Mouse (Mus musculus): ENCODE results near the gene Efr3b.

Gene Efr3b

GRCm38 (mm10) chr12:4037511-4037910 lies 1.2 kb downstream of the Efr3b start:
- DNase-seq (ENCODE audit: low read depth, low spot score): no peak

GRCm38 (mm10) chr12:4036157-4036556 lies 2.6 kb downstream of the Efr3b start:
- no peak for DNase-seq (ENCODE audit: low read depth, low spot score)

- DNase-seq (ENCODE audit: low read depth, low spot score): no peak
Measured at GRCm38 (mm10) chr12:4029064-4029463, 9.7 kb downstream of the Efr3b start.

GRCm38 (mm10) chr12:4028516-4028915 lies 10.2 kb downstream of the Efr3b start:
- DNase-seq (ENCODE audit: low read depth, low spot score): no peak

- DNase-seq (ENCODE audit: low read depth, low spot score): no peak
Measured at GRCm38 (mm10) chr12:4024356-4024755, 14.4 kb downstream of the Efr3b start.

GRCm38 (mm10) chr12:4023501-4023900 lies 15.2 kb downstream of the Efr3b start:
- DNase-seq (ENCODE audit: low read depth, low spot score): peak; percentile 7

GRCm38 (mm10) chr12:4022845-4023244 lies 15.9 kb downstream of the Efr3b start:
- no peak for DNase-seq (ENCODE audit: low read depth, low spot score)

GRCm38 (mm10) chr12:4020505-4020904 lies 18.2 kb downstream of the Efr3b start:
- no peak for DNase-seq (ENCODE audit: low read depth, low spot score)

GRCm38 (mm10) chr12:4016321-4016720 lies 22.4 kb downstream of the Efr3b start:
- no peak for DNase-seq (ENCODE audit: low read depth, low spot score)

- DNase-seq (ENCODE audit: low read depth, low spot score): no peak
Measured at GRCm38 (mm10) chr12:4015741-4016140, 23.0 kb downstream of the Efr3b start.

- no peak for DNase-seq (ENCODE audit: low read depth, low spot score)
Measured at GRCm38 (mm10) chr12:4015255-4015654, 23.5 kb downstream of the Efr3b start.

GRCm38 (mm10) chr12:4011715-4012114 lies 27.0 kb downstream of the Efr3b start:
- no peak for DNase-seq (ENCODE audit: low read depth, low spot score)

GRCm38 (mm10) chr12:4011301-4011700 lies 27.4 kb downstream of the Efr3b start:
- DNase-seq (ENCODE audit: low read depth, low spot score): no peak

GRCm38 (mm10) chr12:4008731-4009130 lies 30.0 kb downstream of the Efr3b start:
- peak; percentile 10 for DNase-seq (ENCODE audit: low read depth, low spot score)

GRCm38 (mm10) chr12:4007766-4008165 lies 30.9 kb downstream of the Efr3b start:
- DNase-seq (ENCODE audit: low read depth, low spot score): no peak

- DNase-seq (ENCODE audit: low read depth, low spot score): no peak
Measured at GRCm38 (mm10) chr12:4007181-4007580, 31.5 kb downstream of the Efr3b start.

- DNase-seq (ENCODE audit: low read depth, low spot score): no peak
Measured at GRCm38 (mm10) chr12:4006079-4006478, 32.6 kb downstream of the Efr3b start.

- peak; percentile 32 for DNase-seq (ENCODE audit: low read depth, low spot score)
Measured at GRCm38 (mm10) chr12:4004648-4005047, 34.1 kb downstream of the Efr3b start.

- no peak for DNase-seq (ENCODE audit: low read depth, low spot score)
Measured at GRCm38 (mm10) chr12:4000406-4000805, 38.3 kb downstream of the Efr3b start.

- DNase-seq (ENCODE audit: low read depth, low spot score): no peak
Measured at GRCm38 (mm10) chr12:3996749-3997148, 42.0 kb downstream of the Efr3b start.

- DNase-seq (ENCODE audit: low read depth, low spot score): peak; percentile 34
Measured at GRCm38 (mm10) chr12:3991047-3991446, 47.7 kb downstream of the Efr3b start.

- no peak for DNase-seq (ENCODE audit: low read depth, low spot score)
Measured at GRCm38 (mm10) chr12:3989943-3990342, 48.8 kb downstream of the Efr3b start.

GRCm38 (mm10) chr12:3984446-3984845 lies 54.3 kb downstream of the Efr3b start:
- no peak for DNase-seq (ENCODE audit: low read depth, low spot score)

- DNase-seq (ENCODE audit: low read depth, low spot score): peak; percentile 79
Measured at GRCm38 (mm10) chr12:3983736-3984135, 55.0 kb downstream of the Efr3b start.
